Mouse (Mus musculus) lung, postnatal 0 days (tissue): Measurements from ENCODE around the gene Arpc5l. TPM values are rescaled to one million over a fixed set of nuclear protein-coding genes. Genes with fewer than 3 reads are reported as not detected.
A peak's percentile ranks its signal among the peaks of the same experiment; 100 is the strongest.

Source experiments
- ATAC-seq: fragments of 200-750 bp; cut with Nextera tagmentation; 2 replicates; pipeline ENCODE4 v1.8.0; 2017; ENCODE audit warnings: moderate library complexity
- DNase-seq: peaks from one replicate; pipeline ENCODE4 v3.0.0-alpha.2; 2016; ENCODE audit warnings: low spot score
- H3K27ac ChIP-seq: fragments of 300-500 bp; sonication (generic); 2 replicates; pipeline ENCODE4 v1.5.1; 2014; ENCODE audit warnings: antibody characterized with exemption, mild to moderate bottlenecking, low read length, mixed read lengths
- H3K27me3 ChIP-seq: fragments of 300-500 bp; sonication (generic); replicated peaks from 2 replicates; pipeline ENCODE4 v1.6.1; 2014; ENCODE audit warnings: low read length, mixed read lengths; ENCODE audit not compliant: insufficient read depth
- H3K36me3 ChIP-seq: fragments of 300-500 bp; sonication (generic); 2 replicates; pipeline ENCODE4 v1.6.1; 2014; ENCODE audit warnings: low read length, mixed read lengths; ENCODE audit not compliant: insufficient read depth
- H3K4me1 ChIP-seq: fragments of 300-500 bp; sonication (generic); 2 replicates; pipeline ENCODE4 v1.6.1; 2014; ENCODE audit warnings: antibody characterized with exemption, low read depth, low read length, mixed read lengths; ENCODE audit not compliant: insufficient read depth
- H3K4me2 ChIP-seq: fragments of 300-500 bp; sonication (generic); replicated peaks from 2 replicates; pipeline ENCODE4 v1.6.1; 2014; ENCODE audit warnings: low read depth, mild to moderate bottlenecking, low read length, moderate library complexity, mixed read lengths
- H3K4me3 ChIP-seq: fragments of 300-500 bp; sonication (generic); 2 replicates; pipeline ENCODE4 v1.5.1; 2014; ENCODE audit warnings: low read depth, low read length
- H3K9ac ChIP-seq: fragments of 300-500 bp; sonication (generic); replicated peaks from 2 replicates; pipeline ENCODE4 v1.6.1; 2014; ENCODE audit warnings: low read depth, mild to moderate bottlenecking
- H3K9me3 ChIP-seq: fragments of 300-500 bp; sonication (generic); 2 replicates; pipeline ENCODE4 v1.6.1; 2016; ENCODE audit warnings: low read length, mixed read lengths
- CTCF ChIP-seq: IDR thresholded peaks from 2 replicates; pipeline ENCODE4 v1.5.1; 2016; ENCODE audit warnings: antibody characterized with exemption, mild to moderate bottlenecking
- EP300 ChIP-seq: IDR thresholded peaks from 2 replicates; pipeline ENCODE4 v1.6.1; 2016; ENCODE audit warnings: antibody characterized with exemption, mild to moderate bottlenecking, control low read depth
- WGBS: fragments of 180-500 bp; shearing (Covaris S2); extraction: QIAGEN DNeasy Blood & Tissue Kit; methylation state at CpG from one replicate; pipeline ENCODE4 v1.1.7; 2014; 5-methylcytosine and 5-hydroxymethylcytosine counted together
- polyA plus RNA-seq: library from polyadenylated mRNA; unstranded; fragments of >200 nt; fragmentation: Nextera tagmentation; extraction: Ambion mirVana; gene quantifications from 2 replicates; pipeline ENCODE4 v1.2.1, GENCODE M21; 2015

Arpc5l gene
- 91.3 and 93.7 TPM in 2 replicates for polyA plus RNA-seq

DNA sequence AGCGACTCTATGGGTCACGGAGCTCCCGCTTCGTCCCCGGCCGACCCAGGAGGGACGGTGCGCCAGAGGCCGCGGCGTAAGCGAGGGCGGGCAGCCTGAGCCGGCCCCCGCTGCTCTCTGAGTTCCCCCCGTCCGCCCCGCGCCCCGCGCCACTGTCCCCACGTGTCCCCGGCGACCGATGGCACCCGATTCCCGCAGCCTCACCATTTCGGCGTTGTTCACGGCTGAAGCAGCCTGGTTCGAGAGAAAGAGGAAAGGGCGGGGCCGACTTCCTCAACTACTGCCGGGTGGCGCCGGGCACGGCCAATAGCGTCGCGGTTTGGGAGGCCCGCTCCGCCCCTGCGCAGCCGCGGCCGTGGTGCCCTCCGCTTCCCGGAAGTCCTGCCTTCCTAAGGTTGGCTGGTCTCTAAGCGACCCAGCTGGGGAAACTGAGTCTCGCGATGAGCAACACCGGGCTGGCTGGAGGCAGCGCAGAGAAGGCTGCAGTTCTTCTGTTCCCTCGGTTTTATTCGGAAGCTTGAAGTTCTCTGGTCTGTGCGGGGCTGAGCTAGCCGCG lies at the start of gene Arpc5l:
Gene Arpc5l (plus strand): TSS at position 469 of the 556 bp plus-strand sequence.
- H3K27me3 ChIP-seq, result no peaks in the 10 kb centered on the region
- WGBS, result 1% methylated on average over 56 of the region's 58 CpGs
- TF ChIP-seq CTCF (no peak), EP300 (no peak)
- DNase-seq, result peak; percentile 97
- H3K4me2 ChIP-seq, result peak within 1 kb of the TSS; percentile 74
- peaks cover 30% of the 10 kb centered on the region for H3K4me1 ChIP-seq
- H3K9ac ChIP-seq, result peak within 1 kb of the TSS; percentile 73
- ATAC-seq, result peak; percentile 90
- H3K4me3 ChIP-seq, result peak within 1 kb of the TSS; percentile 71
- peak within 1 kb of the TSS; percentile 86 for H3K27ac ChIP-seq
- no peaks in the 10 kb centered on the region for H3K9me3 ChIP-seq
- H3K36me3 ChIP-seq, result peaks cover 9% of the 10 kb centered on the region

DNA sequence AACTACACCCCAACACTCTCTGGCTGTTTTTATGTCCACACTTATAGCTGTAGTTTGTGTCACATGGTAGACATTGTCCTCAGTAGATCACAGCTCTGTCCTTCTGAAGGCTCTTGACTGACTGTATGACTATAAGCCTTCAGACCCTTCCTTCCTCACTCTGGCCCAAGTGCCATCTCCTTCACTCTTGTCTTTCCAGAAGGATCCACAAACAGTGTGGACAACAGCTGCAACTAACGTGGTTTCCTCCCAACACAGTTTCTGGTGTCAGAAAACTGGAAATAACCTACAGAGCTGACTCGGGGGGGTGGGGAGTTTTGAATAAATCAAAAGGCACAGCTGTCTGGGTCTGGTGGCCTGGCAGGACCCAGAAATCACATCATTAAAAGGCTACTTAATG lies 49.1 kb upstream of the Arpc5l start:
- Histone ChIP-seq H3K9me3 (no peaks in the 10 kb centered on the region), H3K9ac (no peak overlapping the region), H3K27me3 (no peaks in the 10 kb centered on the region), H3K4me1 (no peaks in the 10 kb centered on the region; the same call in 1 of the 2 replicates), H3K27ac (no peak overlapping the region), H3K4me3 (no peak overlapping the region), H3K4me2 (no peak overlapping the region), H3K36me3 (no peaks in the 10 kb centered on the region)
- DNase-seq (no peak), ATAC-seq (no peak)
- no peak for TF ChIP-seq EP300
- no peak for TF ChIP-seq CTCF
- 48% methylated on average over 2 of the region's 2 CpGs for WGBS

GRCm38 (mm10) chr2:38957671-38958223 lies 47.4 kb upstream of the Arpc5l start:
- Histone ChIP-seq H3K4me2 (no peak overlapping the region), H3K27ac (no peak overlapping the region), H3K36me3 (no peaks in the 10 kb centered on the region), H3K9ac (no peak overlapping the region), H3K4me3 (no peak overlapping the region), H3K27me3 (no peaks in the 10 kb centered on the region), H3K9me3 (no peaks in the 10 kb centered on the region), H3K4me1 (no peaks in the 10 kb centered on the region)
- WGBS, result 76% methylated on average over 5 of the region's 5 CpGs
- no peak for TF ChIP-seq EP300
- TF ChIP-seq CTCF, result no peak
- ATAC-seq (no peak), DNase-seq (no peak)

GRCm38 (mm10) chr2:38964198-38964597 lies 41.0 kb upstream of the Arpc5l start:
- Histone ChIP-seq H3K27ac (no peak overlapping the region), H3K4me1 (no peaks in the 10 kb centered on the region), H3K4me2 (no peak overlapping the region), H3K36me3 (no peaks in the 10 kb centered on the region), H3K9ac (no peak overlapping the region), H3K4me3 (no peak overlapping the region), H3K27me3 (no peaks in the 10 kb centered on the region), H3K9me3 (no peaks in the 10 kb centered on the region)
- TF ChIP-seq CTCF (no peak), EP300 (no peak)
- DNase-seq (no peak), ATAC-seq (no peak)
- WGBS, result 16% methylated on average over 4 of the region's 4 CpGs

- Histone ChIP-seq H3K36me3 (no peaks in the 10 kb centered on the region), H3K4me3 (no peak overlapping the region), H3K4me2 (no peak overlapping the region), H3K9me3 (no peaks in the 10 kb centered on the region), H3K4me1 (no peaks in the 10 kb centered on the region), H3K27ac (no peak overlapping the region), H3K9ac (no peak overlapping the region), H3K27me3 (no peaks in the 10 kb centered on the region)
- WGBS, result 72% methylated on average over 2 of the region's 2 CpGs
- no peak for DNase-seq
- TF ChIP-seq EP300, result no peak
- no peak for TF ChIP-seq CTCF
- ATAC-seq, result no peak
Measured at GRCm38 (mm10) chr2:38969650-38970049, 35.5 kb upstream of the Arpc5l start.

GRCm38 (mm10) chr2:38970057-38970456 lies 35.1 kb upstream of the Arpc5l start:
- Histone ChIP-seq H3K4me2 (no peak overlapping the region), H3K4me3 (no peak overlapping the region), H3K36me3 (no peaks in the 10 kb centered on the region), H3K9ac (no peak overlapping the region), H3K9me3 (no peaks in the 10 kb centered on the region), H3K27ac (no peak overlapping the region), H3K4me1 (no peaks in the 10 kb centered on the region), H3K27me3 (no peaks in the 10 kb centered on the region)
- ATAC-seq (no peak), DNase-seq (no peak)
- TF ChIP-seq EP300 (no peak), CTCF (no peak)
- WGBS, result 54% methylated on average over 5 of the region's 5 CpGs
